Mouse (Mus musculus) kidney, adult 2 months (tissue): ENCODE measurements around the gene Sel1l2.

ENCODE experiments used
- CTCF ChIP-seq: fragments of 200-500 bp; conservative IDR thresholded peaks from 2 replicates; pipeline ENCODE4 v1.5.1; 2011; ENCODE audit warnings: low read depth, mild to moderate bottlenecking, control low read depth, low read length, moderate library complexity, mixed read lengths; ENCODE audit not compliant: insufficient read depth, insufficient read length
- POLR2A ChIP-seq: fragments of 200-500 bp; IDR thresholded peaks from one replicate; pipeline ENCODE4 v1.6.1; 2011; ENCODE audit warnings: low read depth, low read length, control low read depth

GRCm38 (mm10) chr2:140215415-140215814, 174.1 kb downstream of the Sel1l2 start:
- no peak for TF ChIP-seq POLR2A
- TF ChIP-seq CTCF = no peak
